Mouse (Mus musculus) heart, adult 9 months (tissue): ENCODE data around the gene Hes7.

Experiments used
- DNase-seq, 2 experiments: peaks; one replicate each; pipeline ENCODE4 v3.0.0; 2022; ENCODE audit warnings: low spot score in 2 of 2

Hes7 gene

DNA sequence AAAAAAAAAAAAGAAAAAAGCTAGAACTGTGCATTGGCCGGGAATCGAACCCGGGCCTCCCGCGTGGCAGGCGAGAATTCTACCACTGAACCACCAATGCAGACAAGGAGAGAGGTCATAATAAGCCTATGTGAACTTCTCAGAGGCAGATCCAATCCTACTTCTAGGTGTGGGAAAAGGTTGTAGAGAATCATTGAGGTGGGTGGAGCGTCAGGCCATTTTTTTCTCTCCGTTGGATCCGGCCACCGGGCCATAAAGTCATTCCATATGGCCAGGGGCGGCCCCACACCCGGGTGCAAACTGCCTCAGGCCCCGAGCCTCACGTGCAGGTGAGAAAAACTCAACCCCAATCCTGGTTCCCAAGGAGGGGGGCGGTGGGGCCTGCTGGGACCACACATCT lies 1.4 kb upstream of the Hes7 start:
- DNase-seq: peak; percentile 78 to 92

DNA sequence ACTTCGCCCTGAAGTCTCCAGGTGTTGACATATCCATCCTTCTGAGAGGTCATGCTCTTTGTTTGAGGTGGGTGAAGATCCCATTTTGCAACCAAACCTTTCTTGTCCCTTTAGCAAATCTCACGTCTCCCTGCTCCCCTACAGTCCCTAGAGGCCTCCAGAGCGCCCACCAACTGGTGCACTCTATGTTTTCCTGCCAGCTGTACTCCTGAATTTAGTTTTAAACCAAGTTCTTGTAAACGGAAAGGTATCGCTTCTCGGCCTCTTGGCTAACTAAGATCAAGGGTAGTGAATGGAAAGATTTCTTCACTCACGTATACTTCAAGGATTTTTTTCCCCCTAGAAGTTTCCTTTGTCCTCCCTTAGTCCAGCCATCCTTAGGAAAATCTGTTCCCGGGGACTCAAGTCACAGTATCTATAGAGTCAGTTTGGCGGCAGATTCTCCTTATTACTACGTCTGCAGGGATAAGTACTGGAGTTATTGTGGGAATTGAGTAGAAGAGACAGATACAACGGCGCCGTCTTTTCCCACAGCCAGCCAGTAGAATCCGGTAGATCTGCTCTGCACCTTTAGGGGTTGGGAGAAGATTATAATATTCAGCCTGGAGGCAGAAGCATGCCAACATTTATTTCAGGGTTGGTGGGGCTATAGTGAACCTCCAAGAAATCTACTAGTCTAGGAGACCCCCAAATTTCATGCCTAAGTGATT lies 603 bp upstream of the Hes7 start:
- no peak for DNase-seq

GRCm38 (mm10) chr11:69121001-69121740 lies 967 bp downstream of the Hes7 start:
- DNase-seq: no peak

DNA sequence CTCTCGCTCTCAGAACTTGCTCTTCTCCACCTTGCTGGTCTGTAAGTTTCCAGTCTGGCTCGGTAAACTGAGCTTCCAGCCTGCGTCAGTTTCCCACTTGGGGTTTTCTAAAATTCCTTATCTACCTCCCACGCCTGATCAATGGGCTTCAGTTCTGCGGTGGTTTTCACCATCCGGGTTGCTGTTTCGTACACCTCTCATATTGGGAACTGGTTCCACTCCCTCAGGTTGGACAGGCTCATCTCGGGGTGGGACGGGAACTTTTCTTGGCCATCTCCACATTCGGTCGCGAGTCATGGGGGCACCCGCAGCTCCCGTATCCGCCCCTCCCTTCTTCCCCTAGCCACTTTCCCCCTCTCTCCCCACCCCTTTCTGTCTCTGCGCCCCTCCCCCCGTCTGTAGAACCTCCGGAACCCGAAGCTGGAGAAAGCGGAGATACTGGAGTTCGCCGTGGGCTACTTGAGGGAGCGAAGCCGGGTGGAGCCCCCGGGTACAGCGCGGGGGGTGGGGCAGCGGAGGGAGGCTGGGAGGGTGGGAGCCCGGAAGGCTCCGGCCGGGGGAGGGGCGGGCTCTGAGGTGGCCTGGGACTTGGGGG lies 1.6 kb downstream of the Hes7 start:
- no peak for DNase-seq

GRCm38 (mm10) chr11:69122336-69122951 lies 2.2 kb downstream of the Hes7 start, which contains the start of gene 9130213A22Rik:
Gene 9130213A22Rik, minus strand, starts transcription at chr11:69122589.
- DNase-seq: peak; percentile 91 to 93

DNA sequence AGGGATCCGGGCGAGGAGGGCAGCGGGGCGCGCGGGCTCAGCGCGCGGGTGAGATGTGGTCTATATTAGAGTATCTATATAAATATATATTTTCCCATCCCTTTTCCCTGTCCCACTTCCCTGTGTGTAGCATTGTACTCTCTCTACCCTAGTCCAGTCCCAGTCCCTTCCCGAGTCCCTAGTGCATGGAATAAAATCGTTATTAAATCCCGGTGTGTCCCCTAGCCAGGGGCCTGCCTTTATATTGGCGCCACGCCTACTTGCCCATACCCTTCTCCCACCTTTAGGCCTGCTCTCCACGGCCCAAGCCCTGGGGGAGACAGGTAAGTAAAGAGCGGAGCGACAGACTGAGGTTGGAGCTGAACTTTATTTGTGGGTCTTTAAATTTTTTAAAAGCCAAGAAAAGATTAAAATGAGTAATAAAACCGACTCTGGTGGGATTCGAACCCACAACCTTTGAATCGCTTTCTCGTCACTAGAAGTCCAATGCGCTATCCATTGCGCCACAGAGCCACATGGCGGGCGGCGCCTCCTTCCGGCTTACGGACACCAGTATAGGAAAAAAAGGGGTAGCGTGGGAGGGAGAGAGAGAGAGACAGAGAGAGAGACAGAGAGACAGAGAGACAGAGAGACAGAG lies 3.0 kb downstream of the Hes7 start:
- DNase-seq: peak; percentile 78 to 92

DNA sequence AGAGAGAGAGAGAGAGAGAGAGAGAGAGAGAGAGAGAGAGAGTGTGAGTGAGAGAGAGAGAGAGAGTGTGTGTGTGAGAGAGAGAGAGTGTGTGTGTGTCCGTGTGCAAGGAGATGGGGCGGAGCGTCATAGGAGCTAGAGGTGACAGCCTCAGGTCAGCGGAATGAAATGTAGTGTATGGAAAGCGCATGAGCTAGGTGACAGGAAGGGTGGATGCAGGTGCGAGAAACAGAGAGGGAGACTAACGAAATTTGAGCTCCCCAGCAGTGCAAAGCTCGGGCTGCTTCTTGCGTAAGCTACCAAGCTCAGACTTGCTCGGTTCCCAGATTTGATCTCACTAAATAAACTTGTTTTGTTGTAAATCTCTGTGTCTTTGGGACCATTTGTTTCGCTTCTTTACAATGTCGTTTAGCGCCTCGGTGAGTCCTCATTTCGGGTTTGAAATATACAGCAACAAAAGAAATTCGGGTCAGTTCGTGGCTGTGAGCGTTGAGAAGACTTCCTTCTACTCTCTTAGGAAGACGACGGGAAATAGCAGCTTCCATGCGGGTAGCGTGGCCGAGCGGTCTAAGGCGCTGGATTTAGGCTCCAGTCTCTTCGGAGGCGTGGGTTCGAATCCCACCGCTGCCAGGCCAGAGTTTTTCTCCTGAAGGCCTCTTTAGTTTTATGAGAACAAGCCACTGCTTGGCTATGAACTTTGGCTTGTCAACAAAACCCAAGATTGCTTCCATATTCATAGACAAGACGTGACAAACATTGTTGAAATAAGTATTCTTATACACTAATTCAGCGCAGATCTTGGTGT lies 3.7 kb downstream of the Hes7 start:
- peak; percentile 76 to 92 for DNase-seq

- DNase-seq: peak in 1 of 2 experiments; percentile 70
Measured at GRCm38 (mm10) chr11:69124498-69124847, 4.3 kb downstream of the Hes7 start.

DNA sequence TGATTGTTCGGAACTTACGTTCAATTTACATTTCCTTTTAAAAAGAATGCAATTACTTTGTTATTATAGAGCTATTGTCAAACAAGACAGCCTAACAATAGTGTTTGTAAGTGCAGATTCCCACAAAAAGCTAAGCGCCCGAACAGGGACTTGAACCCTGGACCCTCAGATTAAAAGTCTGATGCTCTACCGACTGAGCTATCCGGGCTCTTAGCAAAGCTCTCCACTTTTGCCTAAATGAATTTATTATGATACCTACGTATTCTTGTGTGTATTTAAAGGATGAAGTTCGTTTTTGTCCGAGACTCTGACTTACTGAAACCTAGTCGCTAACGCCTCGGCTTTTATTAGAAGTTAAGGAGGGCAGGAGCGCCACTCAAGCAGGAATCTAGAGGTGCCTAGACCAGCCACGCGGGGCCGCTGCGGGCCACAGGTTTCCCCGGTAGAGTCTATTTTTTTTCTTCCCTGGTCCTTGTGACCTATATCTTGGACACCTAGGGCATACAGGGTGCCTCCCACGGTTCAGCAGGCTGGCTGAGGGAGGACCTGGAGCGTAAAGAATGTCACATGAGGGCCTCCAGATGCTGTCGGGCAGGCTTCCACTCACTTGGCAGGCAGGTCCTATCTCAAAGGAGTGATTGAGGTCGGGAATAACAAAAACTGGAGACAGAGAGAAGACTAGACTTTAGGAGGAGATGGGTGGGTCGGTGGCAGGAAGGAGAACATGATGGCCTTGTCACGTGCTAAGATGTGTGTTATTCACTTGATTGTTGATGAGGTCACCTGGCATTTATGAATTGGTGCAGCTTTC lies 5.0 kb downstream of the Hes7 start:
- peak; percentile 81 to 88 for DNase-seq

- DNase-seq: no peak
Measured at GRCm38 (mm10) chr11:69125852-69125918, 5.5 kb downstream of the Hes7 start, which contains the start of gene Aloxe3. Gene Aloxe3, plus strand, starts transcription at chr11:69125896.

DNA sequence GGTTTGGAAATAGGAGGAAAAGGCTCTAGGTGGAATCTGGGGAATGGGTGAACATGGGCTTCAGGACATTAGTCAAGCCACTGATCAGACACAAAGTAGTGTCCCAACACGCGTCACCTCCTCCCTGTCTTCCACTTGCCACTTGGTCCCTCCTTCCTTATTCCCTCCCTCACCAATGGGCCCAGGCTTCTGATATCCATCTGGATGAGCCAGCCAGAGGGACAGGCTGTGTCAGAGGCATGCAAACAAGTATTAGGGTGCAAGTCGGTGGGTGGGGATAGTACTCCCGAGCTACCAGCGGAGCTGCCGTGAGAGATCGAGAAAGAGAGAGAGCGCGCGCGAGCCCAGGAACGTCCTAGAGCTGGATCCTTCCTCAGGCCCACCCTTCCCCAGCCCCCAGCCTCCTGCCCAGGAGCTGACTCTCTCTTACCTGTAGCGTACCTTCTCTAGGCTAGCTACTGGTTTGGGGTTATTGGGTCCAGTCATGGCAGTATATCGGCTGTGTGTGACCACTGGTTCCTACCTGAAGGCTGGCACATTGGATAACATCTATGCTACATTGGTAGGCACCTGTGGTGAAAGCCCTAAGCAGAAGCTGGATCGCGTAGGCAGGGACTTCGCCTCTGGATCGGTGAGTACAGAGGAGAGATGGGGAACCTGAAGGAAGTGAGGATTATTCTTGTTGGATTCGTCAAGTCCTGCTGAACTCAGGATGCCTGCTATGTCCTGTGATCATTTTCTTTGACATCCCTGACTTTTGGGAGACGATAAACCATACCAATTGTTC lies 5.9 kb downstream of the Hes7 start:
- no peak for DNase-seq

GRCm38 (mm10) chr11:69126706-69127095 lies 6.5 kb downstream of the Hes7 start:
- DNase-seq: no peak

GRCm38 (mm10) chr11:69128426-69129122 lies 8.4 kb downstream of the Hes7 start:
- no peak for DNase-seq

- DNase-seq: no peak
Measured at GRCm38 (mm10) chr11:69133566-69133922, 13.3 kb downstream of the Hes7 start.

DNA sequence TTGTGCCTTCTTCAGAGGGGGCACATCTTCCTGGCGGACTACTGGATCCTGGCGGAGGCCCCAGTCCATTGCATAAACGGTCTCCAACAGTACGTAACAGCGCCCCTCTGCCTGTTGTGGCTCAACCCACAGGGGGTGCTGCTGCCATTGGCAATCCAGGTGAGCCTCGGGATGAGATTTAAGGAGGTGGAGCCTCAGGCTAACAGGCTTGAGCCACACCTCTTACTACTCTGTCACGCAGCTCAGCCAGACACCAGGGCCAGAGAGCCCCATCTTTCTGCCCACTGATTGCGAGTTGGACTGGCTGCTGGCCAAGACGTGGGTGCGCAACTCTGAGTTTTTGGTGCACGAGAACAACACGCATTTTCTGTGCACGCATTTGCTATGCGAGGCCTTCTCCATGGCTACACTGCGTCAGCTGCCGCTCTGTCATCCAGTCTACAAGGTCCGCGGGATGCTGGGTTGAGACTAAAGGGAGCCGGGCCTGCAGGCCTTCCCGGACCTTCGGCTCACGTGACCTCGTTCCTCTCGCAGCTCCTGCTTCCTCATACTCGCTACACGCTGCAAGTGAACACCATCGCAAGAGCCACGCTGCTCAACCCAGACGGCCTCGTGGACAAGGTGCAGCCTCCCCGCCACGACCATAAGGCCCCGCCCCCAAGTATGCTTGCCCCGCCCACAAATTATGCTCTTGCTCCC lies 13.9 kb downstream of the Hes7 start:
- peak in 1 of 2 experiments; percentile 28 for DNase-seq

GRCm38 (mm10) chr11:69134622-69134968 lies 14.4 kb downstream of the Hes7 start:
- no peak for DNase-seq

GRCm38 (mm10) chr11:69135361-69135760 lies 15.2 kb downstream of the Hes7 start:
- no peak for DNase-seq

DNA sequence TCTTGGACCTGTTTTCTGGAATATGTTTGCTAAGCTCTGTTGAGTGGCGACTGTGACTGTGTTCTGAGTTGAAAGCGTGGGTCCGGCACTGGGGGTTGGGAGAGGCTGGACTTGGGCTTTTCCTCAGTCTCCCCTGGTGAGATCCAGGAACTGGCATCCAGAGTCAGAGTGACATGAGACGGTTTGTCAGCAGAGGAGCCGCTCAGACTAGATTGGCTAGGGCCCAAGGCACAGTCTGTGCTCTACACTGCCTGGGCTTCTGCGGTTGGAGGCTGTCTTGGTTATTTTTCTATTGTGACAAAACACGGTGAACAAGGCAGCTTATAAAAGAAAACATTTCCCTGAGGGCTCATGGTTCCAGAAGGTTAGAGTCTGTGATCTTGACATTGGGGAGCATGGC lies 27.3 kb downstream of the Hes7 start:
- DNase-seq: no peak

GRCm38 (mm10) chr11:69148451-69148960 lies 28.3 kb downstream of the Hes7 start:
- no peak for DNase-seq
